Mouse (Mus musculus) neural tube, embryonic 15.5 days (tissue): ENCODE measurements around the gene Epn2. TPM values are rescaled to one million over a fixed set of nuclear protein-coding genes. Genes with fewer than 3 reads are reported as not detected.

Experiments used
- ATAC-seq: fragments of 200-750 bp; cut with Nextera tagmentation; 2 replicates; pipeline ENCODE4 v1.8.0; 2017; ENCODE audit warnings: mild to moderate bottlenecking, moderate TSS enrichment, moderate library complexity; ENCODE audit not compliant: low FRiP score
- H3K27ac ChIP-seq: fragments of 300-500 bp; sonication (generic); replicated peaks from 2 replicates; pipeline ENCODE4 v1.5.1; 2015; ENCODE audit warnings: mild to moderate bottlenecking, inconsistent platforms
- H3K27me3 ChIP-seq: fragments of 300-500 bp; sonication (generic); replicated peaks from 2 replicates; pipeline ENCODE4 v1.6.1; 2015; ENCODE audit warnings: inconsistent platforms
- H3K36me3 ChIP-seq: fragments of 300-500 bp; sonication (generic); 2 replicates; pipeline ENCODE4 v1.6.1; 2015; ENCODE audit warnings: inconsistent platforms
- H3K4me1 ChIP-seq: fragments of 300-500 bp; sonication (generic); 2 replicates; pipeline ENCODE4 v1.6.1; 2015; ENCODE audit warnings: inconsistent platforms
- H3K4me2 ChIP-seq: fragments of 300-500 bp; sonication (generic); 2 replicates; pipeline ENCODE4 v1.6.1; 2015; ENCODE audit warnings: inconsistent platforms, mild to moderate bottlenecking, moderate library complexity
- H3K4me3 ChIP-seq: fragments of 300-500 bp; sonication (generic); replicated peaks from 2 replicates; pipeline ENCODE4 v1.5.1; 2015; ENCODE audit warnings: mild to moderate bottlenecking, inconsistent platforms
- H3K9ac ChIP-seq: fragments of 300-500 bp; sonication (generic); replicated peaks from 2 replicates; pipeline ENCODE4 v1.6.1; 2015; ENCODE audit warnings: mild to moderate bottlenecking, inconsistent platforms
- H3K9me3 ChIP-seq: fragments of 300-500 bp; sonication (generic); replicated peaks from 2 replicates; pipeline ENCODE4 v1.6.1; 2016; ENCODE audit warnings: inconsistent platforms
- WGBS: fragments of 180-500 bp; shearing (Covaris S2); methylation state at CpG from one replicate; pipeline ENCODE4 v1.1.7; 2015; ENCODE audit warnings: mixed read lengths; 5-methylcytosine and 5-hydroxymethylcytosine counted together
- polyA plus RNA-seq: library from polyadenylated mRNA; unstranded; fragments of >200 nt; fragmentation: Nextera tagmentation; extraction: Ambion mirVana; gene quantifications from 2 replicates; pipeline ENCODE4 v1.2.1, GENCODE M21; 2015

The Epn2 gene
- polyA plus RNA-seq, 1 experiment from 2014 or later = 60.1 TPM

- Histone ChIP-seq H3K27ac (no peak overlapping the region; the same call in 1 of the 2 replicates), H3K9ac (no peak overlapping the region), H3K4me1 (peaks cover 57% of the 10 kb centered on the region), H3K36me3 (peaks cover 42% of the 10 kb centered on the region), H3K4me3 (peak overlapping the region; percentile 13; the same call in 1 of the 2 replicates), H3K9me3 (no peaks in the 10 kb centered on the region), H3K4me2 (peak overlapping the region; percentile 4), H3K27me3 (no peaks in the 10 kb centered on the region)
- no peak for ATAC-seq
- 91% methylated on average over 14 of the region's 14 CpGs for WGBS
These were observed 92.8 kb downstream of the Epn2 start for GRCm38 (mm10) chr11:61486458-61487219.

- 47% methylated on average over 22 of the region's 22 CpGs for WGBS
- Histone ChIP-seq H3K9me3 (no peaks in the 10 kb centered on the region), H3K4me2 (peak overlapping the region; percentile 4), H3K27ac (peak overlapping the region; percentile 77), H3K4me3 (no peak overlapping the region; the same call in 1 of the 2 replicates), H3K27me3 (no peaks in the 10 kb centered on the region), H3K4me1 (peaks cover 49% of the 10 kb centered on the region), H3K36me3 (peaks cover 34% of the 10 kb centered on the region), H3K9ac (no peak overlapping the region)
- ATAC-seq = no peak
These were observed 93.7 kb downstream of the Epn2 start for GRCm38 (mm10) chr11:61485541-61486457.

GRCm38 (mm10) chr11:61484613-61485540 is 94.6 kb downstream of the Epn2 start, which contains the start of gene Mfap4:
Gene Mfap4 (plus strand): TSS chr11:61485431.
- no peaks in the 10 kb centered on the region for H3K27me3 ChIP-seq
- H3K9ac ChIP-seq = 0 out of 2 replicates have a peak within 1 kb of the TSS, but pooled peaks have one; percentile 5
- peak within 1 kb of the TSS; percentile 4 for H3K4me2 ChIP-seq
- no peak within 1 kb of the TSS; the same call in 1 of the 2 replicates for H3K4me3 ChIP-seq
- H3K4me1 ChIP-seq = peaks cover 40% of the 10 kb centered on the region
- peak; percentile 42; the same call in 1 of the 2 replicates for ATAC-seq
- H3K9me3 ChIP-seq = no peaks in the 10 kb centered on the region
- 9% methylated on average over 20 of the region's 20 CpGs for WGBS
- H3K36me3 ChIP-seq = peaks cover 24% of the 10 kb centered on the region
- peak within 1 kb of the TSS; percentile 77 for H3K27ac ChIP-seq

DNA sequence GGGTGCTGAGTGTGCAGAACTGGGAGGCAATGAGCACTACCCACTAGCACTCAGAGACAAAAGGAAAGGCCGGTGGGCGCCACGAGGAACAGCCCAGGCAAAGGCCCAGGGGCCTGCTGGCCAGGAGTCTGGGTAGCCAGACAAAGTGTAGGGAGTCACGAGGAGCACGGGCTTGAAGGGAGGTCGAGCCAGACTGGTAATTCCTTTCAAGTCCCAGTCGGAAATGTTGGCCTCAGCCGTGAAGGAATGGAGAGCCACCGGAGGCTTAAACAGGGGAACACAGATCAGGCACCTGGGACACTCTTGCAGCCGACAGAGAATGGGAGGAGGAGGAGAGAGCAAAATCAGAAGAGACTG is 95.3 kb downstream of the Epn2 start:
- ATAC-seq = no peak
- Histone ChIP-seq H3K9me3 (no peaks in the 10 kb centered on the region), H3K4me1 (peaks cover 33% of the 10 kb centered on the region), H3K4me2 (peak overlapping the region; percentile 4), H3K27ac (peak overlapping the region; percentile 77), H3K9ac (no peak overlapping the region), H3K4me3 (no peak overlapping the region), H3K27me3 (no peaks in the 10 kb centered on the region), H3K36me3 (peaks cover 18% of the 10 kb centered on the region)
- 17% methylated on average over 10 of the region's 10 CpGs for WGBS

DNA sequence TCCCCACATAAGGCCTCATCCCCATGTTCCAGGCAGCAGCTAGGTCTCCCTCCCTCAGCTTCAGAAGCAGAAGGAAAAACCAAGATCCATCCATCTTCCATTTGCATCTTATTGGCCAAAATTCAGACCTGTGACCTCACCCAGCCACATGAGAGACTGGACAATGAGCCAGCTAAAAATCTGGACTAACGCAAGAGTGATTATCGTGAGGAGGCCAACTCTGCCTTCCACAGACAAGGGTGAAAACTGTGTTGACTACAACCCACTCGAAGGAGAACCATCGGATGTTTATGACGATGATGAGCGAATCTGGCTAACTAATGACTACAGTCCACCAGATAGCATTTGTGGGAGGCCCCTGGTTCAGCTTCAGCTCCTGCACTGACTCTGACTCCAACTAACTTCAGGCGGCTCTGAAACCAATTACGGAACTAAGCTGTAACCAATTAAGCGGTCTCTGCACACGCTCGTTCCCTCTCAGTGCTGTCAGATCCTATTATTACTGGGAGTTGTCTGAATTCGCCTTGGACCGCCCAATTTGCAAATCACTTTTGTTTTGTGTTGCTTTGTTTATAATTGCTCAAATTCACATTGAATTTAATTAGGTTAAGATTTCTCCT is 96.2 kb downstream of the Epn2 start:
- no peaks in the 10 kb centered on the region for H3K27me3 ChIP-seq
- no peak overlapping the region for H3K4me3 ChIP-seq
- H3K36me3 ChIP-seq = peaks cover 9% of the 10 kb centered on the region
- WGBS = 69% methylated on average over 13 of the region's 13 CpGs
- no peak overlapping the region for H3K27ac ChIP-seq
- no peaks in the 10 kb centered on the region for H3K9me3 ChIP-seq
- no peak overlapping the region for H3K9ac ChIP-seq
- no peak for ATAC-seq
- peaks cover 30% of the 10 kb centered on the region for H3K4me1 ChIP-seq
- H3K4me2 ChIP-seq = no peak overlapping the region

GRCm38 (mm10) chr11:61481239-61482090 is 98.0 kb downstream of the Epn2 start:
- no peak overlapping the region for H3K9ac ChIP-seq
- ATAC-seq = no peak
- H3K36me3 ChIP-seq = no peaks in the 10 kb centered on the region
- H3K4me3 ChIP-seq = no peak overlapping the region
- no peak overlapping the region for H3K27ac ChIP-seq
- 77% methylated on average over 9 of the region's 9 CpGs for WGBS
- H3K4me2 ChIP-seq = no peak overlapping the region
- no peaks in the 10 kb centered on the region for H3K9me3 ChIP-seq
- no peaks in the 10 kb centered on the region for H3K27me3 ChIP-seq
- H3K4me1 ChIP-seq = peaks cover 23% of the 10 kb centered on the region

GRCm38 (mm10) chr11:61478788-61479187 is 100.7 kb downstream of the Epn2 start:
- no peak overlapping the region for H3K27ac ChIP-seq
- H3K4me3 ChIP-seq = no peak overlapping the region
- no peak overlapping the region for H3K9ac ChIP-seq
- H3K36me3 ChIP-seq = no peaks in the 10 kb centered on the region
- ATAC-seq = no peak
- H3K9me3 ChIP-seq = no peaks in the 10 kb centered on the region
- no peaks in the 10 kb centered on the region; the same call in 1 of the 2 replicates for H3K27me3 ChIP-seq
- no peak overlapping the region for H3K4me2 ChIP-seq
- WGBS = 89% methylated on average over 4 of the region's 4 CpGs
- peaks cover 2% of the 10 kb centered on the region; the same call in 1 of the 2 replicates for H3K4me1 ChIP-seq

DNA sequence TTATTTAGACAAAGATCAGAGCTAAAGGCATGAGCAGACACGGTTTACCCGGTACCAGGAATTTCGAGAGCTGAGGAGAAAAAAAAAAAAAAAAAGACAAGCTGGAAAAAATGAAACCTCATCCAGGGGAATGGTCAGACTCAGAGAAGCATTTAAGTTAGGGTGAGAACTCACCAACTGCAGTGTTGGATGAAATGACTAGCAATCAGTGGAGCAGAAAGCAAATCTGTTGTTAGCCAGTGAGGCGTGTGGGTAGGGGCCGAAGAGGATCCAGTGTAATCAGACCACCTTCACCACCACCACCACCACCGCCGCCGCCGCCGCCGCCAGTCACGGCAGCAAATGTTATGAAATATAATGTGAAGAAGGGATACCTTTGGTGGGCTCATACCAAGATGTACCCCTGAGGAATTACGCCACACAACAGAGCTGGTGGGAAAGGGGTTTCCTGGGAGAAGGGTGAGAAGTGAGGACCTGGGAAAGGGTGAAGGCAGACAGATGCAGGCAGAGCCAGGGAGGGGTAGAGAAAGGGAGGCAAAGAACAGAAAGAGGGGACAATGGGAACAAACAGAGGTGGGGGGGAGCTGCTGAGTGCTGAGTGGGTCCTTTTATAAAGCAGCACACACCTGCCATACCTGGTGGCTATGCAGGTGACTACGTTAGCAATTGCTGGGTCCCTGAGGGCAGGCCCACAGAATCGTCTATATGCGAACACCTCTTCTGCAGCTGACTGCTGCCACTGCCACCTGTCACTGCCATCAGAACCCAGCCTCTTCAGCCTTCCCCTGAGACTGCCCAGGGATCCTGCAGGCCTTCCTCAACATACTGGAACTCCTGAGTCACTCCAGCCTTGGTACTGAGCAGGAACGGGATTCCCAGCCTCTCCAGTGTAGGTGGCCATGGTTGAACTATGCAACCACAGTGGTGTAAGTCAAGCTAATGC is 101.7 kb downstream of the Epn2 start:
- WGBS = 66% methylated on average over 17 of the region's 17 CpGs
- Histone ChIP-seq H3K36me3 (no peaks in the 10 kb centered on the region), H3K9ac (no peak overlapping the region), H3K27me3 (no peaks in the 10 kb centered on the region; the same call in 1 of the 2 replicates), H3K9me3 (no peaks in the 10 kb centered on the region), H3K4me2 (peak overlapping the region; percentile 43), H3K4me1 (peaks cover 2% of the 10 kb centered on the region; the same call in 1 of the 2 replicates), H3K27ac (peak overlapping the region; percentile 64; the same call in 1 of the 2 replicates), H3K4me3 (no peak overlapping the region)
- ATAC-seq = no peak

GRCm38 (mm10) chr11:61476786-61477382 is 102.6 kb downstream of the Epn2 start:
- peak; percentile 38 for ATAC-seq
- Histone ChIP-seq H3K27ac (peak overlapping the region; percentile 64), H3K4me3 (0 out of 2 replicates have a peak overlapping the region, but pooled peaks have one; percentile 4), H3K4me2 (peak overlapping the region; percentile 43), H3K4me1 (peaks cover 2% of the 10 kb centered on the region; the same call in 1 of the 2 replicates), H3K9me3 (no peaks in the 10 kb centered on the region), H3K9ac (no peak overlapping the region), H3K27me3 (no peaks in the 10 kb centered on the region; the same call in 1 of the 2 replicates), H3K36me3 (no peaks in the 10 kb centered on the region)
- 59% methylated on average over 12 of the region's 12 CpGs for WGBS
